Mouse (Mus musculus) embryonic facial prominence, embryonic 14.5 days (tissue): ENCODE data around the gene Aox1. TPM values are rescaled to one million over a fixed set of nuclear protein-coding genes. Genes with fewer than 3 reads are reported as not detected.
A peak's percentile ranks its signal among the peaks of the same experiment; 100 is the strongest.

Source experiments
- ATAC-seq: fragments of 200-750 bp; cut with Nextera tagmentation; 2 replicates; pipeline ENCODE4 v1.8.0; 2017; ENCODE audit warnings: low read depth, moderate number of reproducible peaks, moderate TSS enrichment
- DNase-seq: peaks from one replicate; pipeline ENCODE4 v3.0.0-alpha.2; 2015; ENCODE audit warnings: low spot score
- H3K27ac ChIP-seq: fragments of 300-500 bp; sonication (generic); replicated peaks from 2 replicates; pipeline ENCODE4 v1.5.1; 2014; ENCODE audit warnings: low read depth, mild to moderate bottlenecking, low read length, moderate library complexity
- H3K27me3 ChIP-seq: fragments of 300-500 bp; sonication (generic); replicated peaks from 2 replicates; pipeline ENCODE4 v1.6.1; 2014; ENCODE audit warnings: low read length; ENCODE audit not compliant: control insufficient read depth, insufficient read depth
- H3K36me3 ChIP-seq: fragments of 300-500 bp; sonication (generic); 2 replicates; pipeline ENCODE4 v1.6.1; 2014; ENCODE audit warnings: low read length, mixed read lengths; ENCODE audit not compliant: control insufficient read depth, insufficient read depth
- H3K4me1 ChIP-seq: fragments of 300-500 bp; sonication (generic); 2 replicates; pipeline ENCODE4 v1.6.1; 2014; ENCODE audit warnings: antibody characterized with exemption, low read length; ENCODE audit not compliant: control insufficient read depth, insufficient read depth
- H3K4me2 ChIP-seq: fragments of 300-500 bp; sonication (generic); 2 replicates; pipeline ENCODE4 v1.6.1; 2014; ENCODE audit warnings: low read depth, mild to moderate bottlenecking, low read length, moderate library complexity, mixed read lengths
- H3K4me3 ChIP-seq: fragments of 300-500 bp; sonication (generic); 2 replicates; pipeline ENCODE4 v1.5.1; 2014; ENCODE audit warnings: low read depth, mild to moderate bottlenecking, low read length
- H3K9ac ChIP-seq: fragments of 300-500 bp; sonication (generic); 2 replicates; pipeline ENCODE4 v1.6.1; 2014; ENCODE audit warnings: low read depth, mild to moderate bottlenecking, low read length, moderate library complexity, mixed read lengths
- H3K9me3 ChIP-seq: fragments of 300-500 bp; sonication (generic); 2 replicates; pipeline ENCODE4 v1.6.1; 2016; ENCODE audit warnings: low read length; ENCODE audit not compliant: control insufficient read depth
- WGBS: fragments of 180-500 bp; shearing (Covaris S2); extraction: QIAGEN DNeasy Blood & Tissue Kit; methylation state at CpG from one replicate; pipeline ENCODE4 v1.1.7; 2014; 5-methylcytosine and 5-hydroxymethylcytosine counted together
- polyA plus RNA-seq: library from polyadenylated mRNA; unstranded; fragments of >200 nt; fragmentation: Nextera tagmentation; extraction: Ambion mirVana; gene quantifications from 2 replicates; pipeline ENCODE4 v1.2.1, GENCODE M21; 2014

Gene Aox1
- polyA plus RNA-seq, 1 experiment from 2014 or later: 0.70 TPM

DNA sequence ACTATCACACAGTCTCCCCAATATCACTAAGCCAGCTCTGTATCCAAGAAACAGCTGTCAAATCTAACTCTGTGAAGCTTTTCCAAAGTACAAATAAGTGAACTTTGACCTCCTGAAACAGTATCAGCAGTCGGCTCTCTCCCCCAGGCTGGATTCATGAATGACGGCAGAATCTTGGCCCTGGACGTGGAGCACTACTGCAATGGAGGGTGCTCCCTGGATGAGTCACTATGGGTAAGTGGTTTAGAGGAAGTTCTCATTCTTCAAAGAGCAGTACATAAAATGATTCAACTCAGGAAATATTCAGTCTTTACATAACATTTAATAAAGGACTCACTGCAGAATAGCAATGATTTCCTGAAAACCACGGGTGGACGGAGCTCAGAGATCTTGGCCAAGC lies 51.6 kb downstream of the Aox1 start:
- Histone ChIP-seq H3K4me2 (no peak overlapping the region), H3K36me3 (no peaks in the 10 kb centered on the region), H3K9ac (no peak overlapping the region), H3K27ac (no peak overlapping the region), H3K4me1 (no peaks in the 10 kb centered on the region), H3K4me3 (no peak overlapping the region), H3K9me3 (no peaks in the 10 kb centered on the region), H3K27me3 (no peaks in the 10 kb centered on the region)
- DNase-seq (no peak), ATAC-seq (no peak)
- 69% methylated on average over 5 of the region's 5 CpGs for WGBS

GRCm38 (mm10) chr1:58089316-58089715 lies 59.6 kb downstream of the Aox1 start:
- Histone ChIP-seq H3K4me3 (no peak overlapping the region), H3K27me3 (no peaks in the 10 kb centered on the region), H3K36me3 (no peaks in the 10 kb centered on the region), H3K9ac (no peak overlapping the region), H3K4me1 (no peaks in the 10 kb centered on the region), H3K27ac (no peak overlapping the region), H3K4me2 (no peak overlapping the region), H3K9me3 (no peaks in the 10 kb centered on the region)
- DNase-seq: peak; percentile 11
- ATAC-seq: no peak
- 47% methylated on average over 5 of the region's 5 CpGs for WGBS

DNA sequence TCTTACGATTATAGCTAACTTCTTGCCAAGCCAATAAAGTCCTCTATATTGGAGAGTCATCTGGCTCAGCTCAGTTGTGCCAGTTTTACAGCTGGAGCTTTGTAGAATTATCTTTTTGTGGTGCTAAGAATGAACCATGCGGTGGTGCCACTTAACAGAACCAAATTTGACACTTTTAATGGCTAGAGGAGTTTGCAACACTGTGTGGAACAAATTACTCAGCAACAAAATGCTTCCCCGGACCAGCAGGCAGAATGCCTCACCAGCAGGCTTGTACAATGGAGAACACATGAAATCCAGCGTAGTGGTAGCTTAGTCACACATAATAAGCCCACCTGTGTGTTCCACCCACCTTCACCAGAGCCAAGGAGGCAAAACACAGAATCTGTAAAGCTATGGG lies 60.5 kb downstream of the Aox1 start:
- Histone ChIP-seq H3K4me3 (no peak overlapping the region), H3K9me3 (no peaks in the 10 kb centered on the region), H3K36me3 (no peaks in the 10 kb centered on the region), H3K27me3 (no peaks in the 10 kb centered on the region), H3K27ac (no peak overlapping the region), H3K9ac (no peak overlapping the region), H3K4me2 (no peak overlapping the region), H3K4me1 (no peaks in the 10 kb centered on the region)
- WGBS: 68% methylated on average over 4 of the region's 4 CpGs
- ATAC-seq (no peak), DNase-seq (no peak)

- no peak for ATAC-seq
- Histone ChIP-seq H3K9ac (no peak overlapping the region), H3K4me3 (no peak overlapping the region), H3K36me3 (no peaks in the 10 kb centered on the region), H3K4me1 (no peaks in the 10 kb centered on the region), H3K27me3 (no peaks in the 10 kb centered on the region), H3K9me3 (no peaks in the 10 kb centered on the region), H3K4me2 (no peak overlapping the region), H3K27ac (no peak overlapping the region)
- no peak for DNase-seq
- WGBS: 71% methylated on average over 3 of the region's 3 CpGs
These were observed 61.5 kb downstream of the Aox1 start for GRCm38 (mm10) chr1:58091213-58091612.

- Histone ChIP-seq H3K4me1 (no peaks in the 10 kb centered on the region), H3K9me3 (no peaks in the 10 kb centered on the region), H3K27me3 (no peaks in the 10 kb centered on the region), H3K9ac (no peak overlapping the region), H3K27ac (no peak overlapping the region), H3K4me2 (no peak overlapping the region), H3K36me3 (no peaks in the 10 kb centered on the region), H3K4me3 (no peak overlapping the region)
- ATAC-seq (no peak), DNase-seq (no peak)
- 78% methylated on average over 2 of the region's 2 CpGs for WGBS
These were observed 62.3 kb downstream of the Aox1 start for GRCm38 (mm10) chr1:58091992-58092560.

GRCm38 (mm10) chr1:58097338-58097737 lies 67.6 kb downstream of the Aox1 start:
- no peak overlapping the region for H3K4me3 ChIP-seq
- ATAC-seq (no peak), DNase-seq (no peak)
- WGBS: 87% methylated on average over 6 of the region's 6 CpGs
- no peaks in the 10 kb centered on the region for H3K36me3 ChIP-seq
- H3K27ac ChIP-seq: no peak overlapping the region
- H3K4me2 ChIP-seq: no peak overlapping the region
- H3K4me1 ChIP-seq: no peaks in the 10 kb centered on the region
- no peaks in the 10 kb centered on the region for H3K27me3 ChIP-seq
- no peaks in the 10 kb centered on the region for H3K9me3 ChIP-seq
- no peak overlapping the region for H3K9ac ChIP-seq

DNA sequence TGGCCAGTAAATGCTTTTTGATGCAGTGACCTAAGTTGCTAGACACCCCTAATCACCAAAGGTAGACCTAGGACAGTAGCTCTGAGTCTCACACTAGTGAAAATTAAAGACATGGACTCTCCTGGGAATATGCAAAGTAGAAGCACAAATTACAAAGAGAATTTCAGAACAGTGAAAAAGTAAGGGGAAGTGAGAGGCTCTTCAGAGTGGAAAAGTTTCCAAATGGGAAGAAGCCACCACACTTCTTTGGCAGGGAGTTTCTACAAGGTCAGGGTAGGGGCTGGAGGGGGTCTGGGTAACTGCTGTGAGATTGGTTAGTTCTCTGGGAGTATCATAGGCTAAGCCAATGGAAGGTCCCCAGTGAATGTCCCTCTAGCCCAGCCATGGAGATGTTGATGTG lies 69.4 kb downstream of the Aox1 start:
- Histone ChIP-seq H3K4me2 (no peak overlapping the region), H3K36me3 (no peaks in the 10 kb centered on the region), H3K27ac (no peak overlapping the region), H3K4me1 (no peaks in the 10 kb centered on the region), H3K4me3 (no peak overlapping the region), H3K9ac (no peak overlapping the region), H3K27me3 (no peaks in the 10 kb centered on the region), H3K9me3 (no peaks in the 10 kb centered on the region)
- no peak for DNase-seq
- no peak for ATAC-seq

DNA sequence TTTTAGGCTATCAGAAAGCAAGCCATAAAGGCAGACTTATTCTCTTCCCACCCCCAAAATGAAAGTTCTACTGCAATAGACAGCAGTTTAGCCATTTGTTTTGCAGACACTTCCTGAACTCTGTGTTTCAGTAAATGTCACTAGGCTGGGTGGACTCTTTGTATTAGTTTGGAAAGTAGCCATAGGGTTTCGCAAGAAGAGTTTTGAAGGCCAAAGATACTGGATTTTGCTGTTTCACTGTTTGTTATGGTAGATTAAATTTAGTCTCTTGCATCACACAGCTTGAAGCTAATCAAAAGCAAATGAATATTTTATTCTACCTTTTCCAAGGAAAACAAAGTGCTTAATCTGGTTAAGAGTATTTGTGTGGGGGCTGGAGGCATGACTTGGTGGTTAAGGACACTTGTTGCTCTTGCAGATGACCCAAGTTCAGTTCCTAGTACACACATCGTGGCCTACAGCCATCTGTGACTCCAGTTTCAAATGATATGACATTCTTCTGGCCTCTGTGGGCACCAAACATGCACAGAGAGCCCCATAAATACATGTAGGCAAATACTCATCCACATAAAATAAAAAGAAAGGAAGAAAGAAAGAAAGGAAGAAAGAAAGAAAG lies 71.9 kb downstream of the Aox1 start:
- H3K27ac ChIP-seq: no peak overlapping the region
- no peak for ATAC-seq

GRCm38 (mm10) chr1:58102494-58102893 lies 72.8 kb downstream of the Aox1 start:
- H3K27ac ChIP-seq: no peak overlapping the region
- ATAC-seq (no peak), DNase-seq (no peak)
- H3K4me1 ChIP-seq: no peaks in the 10 kb centered on the region
- no peaks in the 10 kb centered on the region for H3K27me3 ChIP-seq
- no peak overlapping the region for H3K4me2 ChIP-seq
- WGBS: 64% methylated on average over 7 of the region's 7 CpGs
- H3K9ac ChIP-seq: no peak overlapping the region
- H3K9me3 ChIP-seq: no peaks in the 10 kb centered on the region
- H3K36me3 ChIP-seq: no peaks in the 10 kb centered on the region
- no peak overlapping the region for H3K4me3 ChIP-seq

More for the DNA sequence above, 71.9 kb downstream of the Aox1 start:
- no peaks in the 10 kb centered on the region for H3K4me1 ChIP-seq
- DNase-seq: peak; percentile 46
- H3K36me3 ChIP-seq: no peaks in the 10 kb centered on the region
- no peak overlapping the region for H3K4me3 ChIP-seq
- no peaks in the 10 kb centered on the region for H3K9me3 ChIP-seq
- H3K4me2 ChIP-seq: no peak overlapping the region
- no peak overlapping the region for H3K9ac ChIP-seq
- no peaks in the 10 kb centered on the region for H3K27me3 ChIP-seq
- WGBS: 66% methylated on average over 2 of the region's 2 CpGs
